Mouse (Mus musculus) retina, embryonic 14.5 days (tissue): ENCODE measurements around the gene St3gal6.

ENCODE experiments used
- DNase-seq: peaks from one replicate; pipeline ENCODE4 v3.0.0-alpha.2; 2015; ENCODE audit warnings: low spot score

The St3gal6 gene

DNA sequence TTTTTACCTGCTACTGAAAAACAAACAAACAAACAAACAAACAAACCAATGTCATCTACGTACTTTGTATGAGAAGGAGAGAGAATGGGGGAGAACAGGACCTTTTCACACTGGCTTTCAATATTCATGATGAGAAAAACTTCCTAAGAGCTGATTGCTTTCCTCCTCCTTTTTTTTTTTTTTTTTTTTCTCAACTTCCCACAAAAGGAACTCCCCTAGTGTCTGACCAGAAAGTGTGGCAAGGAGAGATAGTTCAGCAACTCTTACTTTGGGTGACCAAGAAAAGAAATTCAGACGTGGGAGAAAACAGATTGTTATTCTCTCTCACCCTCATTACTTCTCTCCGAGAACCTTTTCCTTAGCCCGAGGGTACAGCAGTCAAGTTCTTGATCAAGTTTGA, 2.9 kb downstream of the St3gal6 start:
- no peak for DNase-seq

DNA sequence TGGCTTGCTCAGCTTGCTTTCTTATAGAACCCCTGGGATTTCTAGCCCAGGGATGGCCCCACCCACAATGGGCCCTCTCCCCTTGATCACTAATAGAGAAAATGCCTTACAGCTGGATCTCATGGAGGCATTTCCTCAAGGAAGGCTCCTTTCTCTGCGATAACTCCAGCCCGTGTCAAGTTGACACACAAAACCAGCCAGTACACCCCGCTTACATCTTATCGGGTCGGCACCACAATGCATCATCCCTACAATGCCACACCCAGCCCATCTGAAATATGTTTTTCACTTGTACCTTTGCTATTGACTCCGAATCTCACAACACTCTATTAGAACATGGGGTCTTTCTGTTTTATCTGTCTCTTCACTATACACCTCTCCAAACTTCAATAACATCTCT, 3.6 kb downstream of the St3gal6 start:
- DNase-seq = no peak

DNA sequence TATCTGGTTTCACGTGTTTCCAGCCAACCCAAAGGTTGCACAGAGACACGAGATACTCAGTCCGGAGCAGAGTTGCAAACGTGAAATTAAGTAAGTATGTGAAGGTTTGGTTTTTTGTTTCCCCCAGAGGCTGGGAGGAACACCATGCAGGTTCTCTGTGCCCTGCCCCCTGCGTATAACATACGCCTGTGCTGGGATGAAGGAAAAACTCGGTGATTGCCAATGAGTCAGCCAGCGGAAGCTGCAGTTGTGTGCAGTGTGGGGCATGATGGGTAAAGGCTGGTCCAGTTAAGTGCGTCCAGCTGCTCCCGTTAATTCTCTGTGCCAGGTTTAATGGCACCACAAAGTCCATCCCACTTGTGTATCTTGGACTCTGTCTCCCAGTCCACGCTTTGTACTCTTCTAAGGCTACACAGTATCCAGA, 4.4 kb downstream of the St3gal6 start:
- no peak for DNase-seq

DNA sequence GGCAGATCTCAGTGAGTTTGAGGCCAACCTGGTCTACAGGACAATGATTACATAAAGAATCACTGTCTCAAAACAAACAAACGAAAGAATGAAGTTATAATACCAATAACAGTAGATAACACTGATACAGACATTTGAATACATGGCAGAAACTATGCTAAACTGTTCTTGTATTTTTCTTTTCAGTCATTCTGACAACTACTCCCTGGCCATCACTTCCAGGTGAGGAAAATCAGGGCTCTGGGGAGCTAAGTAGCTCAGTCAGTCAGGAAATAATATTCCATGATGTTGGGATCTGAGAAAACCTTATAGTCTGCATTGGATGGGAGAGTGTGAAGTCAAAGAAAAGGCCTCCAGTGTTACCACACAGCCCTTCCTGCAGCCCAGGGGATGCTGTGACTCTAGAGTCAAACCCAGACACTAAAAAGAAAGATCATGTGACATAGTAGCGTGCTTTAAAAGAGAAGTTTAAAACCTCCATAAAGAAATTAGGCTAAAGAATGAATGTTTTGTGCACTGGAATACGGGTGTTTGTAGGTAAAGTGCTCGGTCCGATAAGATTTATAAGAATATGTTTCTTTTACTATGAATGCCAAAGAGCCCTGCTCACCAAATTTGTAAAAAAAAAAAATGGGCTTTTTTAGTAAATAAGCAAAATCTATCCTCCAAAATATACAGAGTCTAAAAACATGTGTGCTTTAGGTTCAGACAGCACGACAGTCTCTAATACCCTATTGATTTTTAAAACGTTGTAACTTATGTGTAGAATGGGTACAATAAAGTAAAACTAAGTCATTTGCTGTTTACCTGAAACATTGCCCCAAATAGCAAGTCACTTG, 6.9 kb downstream of the St3gal6 start:
- DNase-seq = no peak

DNA sequence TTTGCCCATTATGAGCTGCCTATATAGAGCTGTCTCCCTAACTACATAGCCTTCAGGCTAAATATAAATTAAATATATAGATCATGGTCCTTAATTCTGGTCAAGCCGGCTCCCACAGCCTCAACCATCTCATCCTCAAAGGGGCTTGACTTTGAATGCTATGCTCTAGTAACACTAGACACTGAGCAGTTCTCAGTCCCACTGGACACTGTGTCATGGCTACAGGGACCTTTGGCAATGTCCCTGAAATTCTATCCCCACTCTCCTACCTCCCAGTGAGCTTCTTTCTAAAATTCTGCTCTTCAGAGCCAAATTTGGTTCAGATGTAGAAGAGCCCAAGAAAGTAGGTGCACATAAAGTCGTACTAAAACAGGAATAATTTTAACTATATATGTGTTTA, 7.9 kb downstream of the St3gal6 start:
- no peak for DNase-seq

DNA sequence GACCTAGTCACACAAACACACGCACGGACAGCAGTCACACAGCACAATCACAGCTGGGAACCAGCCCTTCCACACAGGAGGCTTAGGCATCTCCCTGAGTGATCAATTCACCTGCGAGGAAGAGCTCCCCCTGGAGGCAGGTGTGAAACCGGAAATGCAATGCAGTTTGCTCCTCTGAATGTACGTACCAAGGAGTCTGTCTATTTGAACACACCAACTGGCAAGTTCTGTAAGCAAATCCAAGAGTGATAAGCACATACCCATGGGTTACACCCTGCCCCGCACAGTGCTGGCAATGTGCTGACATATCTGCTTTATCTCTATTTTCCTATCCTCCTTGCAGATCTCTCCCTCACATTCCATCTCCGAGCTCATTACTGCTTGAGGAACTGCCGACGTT, 9.5 kb downstream of the St3gal6 start:
- no peak for DNase-seq

DNA sequence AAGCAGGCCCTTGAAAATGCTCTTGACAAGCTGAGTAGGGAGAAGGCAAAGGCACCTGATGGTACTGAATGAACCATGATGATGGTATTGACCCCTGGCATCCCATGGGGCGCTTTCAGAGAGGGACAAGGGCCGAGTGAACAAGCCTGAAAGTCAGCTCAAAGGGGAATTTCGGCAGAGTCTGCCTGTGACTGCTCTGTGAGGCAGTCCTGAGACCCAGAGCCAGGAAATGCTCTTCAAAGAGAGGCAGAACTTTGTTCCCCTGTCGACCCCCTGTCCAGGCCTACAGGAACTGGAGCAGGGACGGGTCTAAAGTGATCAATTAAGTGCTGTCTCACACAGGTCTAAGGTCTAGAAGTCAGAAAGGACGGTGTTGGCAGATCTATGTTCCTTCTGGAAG, 10.3 kb downstream of the St3gal6 start:
- no peak for DNase-seq

DNA sequence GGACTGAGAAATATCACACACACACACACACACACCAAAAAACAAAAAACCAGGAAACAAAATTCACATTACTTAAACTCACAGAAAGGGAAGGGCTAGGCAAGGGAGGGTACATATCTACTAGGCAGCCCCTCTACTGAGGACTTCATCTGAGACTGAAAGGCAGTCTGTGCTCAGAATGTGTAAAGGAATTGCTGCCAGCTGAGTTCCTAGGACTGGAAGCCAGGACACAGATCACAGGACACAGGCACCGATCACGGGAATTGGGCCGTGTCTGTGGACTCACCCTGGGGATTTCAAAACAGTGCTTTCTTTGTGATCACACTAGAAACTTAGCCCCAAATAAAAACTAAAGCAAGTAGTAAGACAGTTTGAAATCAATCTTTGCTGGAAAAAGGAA, 11.2 kb downstream of the St3gal6 start:
- peak; percentile 33 for DNase-seq

DNA sequence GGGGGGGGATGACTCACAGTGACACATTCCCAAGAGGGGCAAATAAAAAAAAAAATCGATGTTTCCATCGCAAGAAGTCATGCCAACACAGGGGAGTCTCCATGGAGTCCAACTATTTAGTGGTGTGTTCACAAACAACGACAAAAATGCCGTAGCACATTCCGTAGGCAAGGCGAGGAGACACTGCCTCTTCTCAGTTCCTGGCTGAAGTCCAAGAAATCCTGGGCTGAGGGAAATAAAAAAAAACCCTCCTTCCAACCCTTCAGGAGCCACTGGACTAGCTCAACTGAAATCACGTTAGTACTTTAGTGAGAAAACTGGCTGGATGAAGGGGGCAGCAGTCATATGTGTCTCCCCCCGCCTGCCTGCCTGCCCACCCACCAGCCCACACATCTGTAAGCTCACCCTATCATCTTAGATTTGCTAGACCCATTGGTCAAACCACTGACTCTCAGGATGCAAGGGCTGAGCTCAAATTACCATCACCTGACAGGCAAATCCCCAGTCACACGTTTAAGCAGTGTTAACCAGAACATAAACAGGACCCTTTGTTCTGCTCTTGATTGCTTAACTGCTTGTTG, 11.8 kb downstream of the St3gal6 start:
- DNase-seq = no peak

DNA sequence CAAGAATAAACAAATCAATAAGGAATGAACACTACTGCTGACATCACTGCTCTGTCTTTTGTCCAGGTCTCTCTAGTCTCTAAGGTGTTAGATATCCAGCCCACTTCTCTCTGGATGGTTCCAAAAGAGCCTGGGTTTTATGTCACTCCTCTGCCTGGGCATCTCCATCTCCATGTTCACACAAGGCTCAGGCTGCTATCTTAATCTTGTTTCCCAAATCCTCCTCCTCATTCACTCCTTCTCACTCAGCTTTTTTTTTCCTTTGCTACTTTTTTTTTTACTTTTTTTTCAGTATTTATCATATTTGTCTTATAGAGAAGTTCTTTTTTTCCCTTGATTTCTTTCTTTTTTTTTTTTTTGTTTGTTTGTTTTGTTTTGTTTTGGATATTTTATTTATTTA, 19.1 kb downstream of the St3gal6 start:
- DNase-seq = no peak

DNA sequence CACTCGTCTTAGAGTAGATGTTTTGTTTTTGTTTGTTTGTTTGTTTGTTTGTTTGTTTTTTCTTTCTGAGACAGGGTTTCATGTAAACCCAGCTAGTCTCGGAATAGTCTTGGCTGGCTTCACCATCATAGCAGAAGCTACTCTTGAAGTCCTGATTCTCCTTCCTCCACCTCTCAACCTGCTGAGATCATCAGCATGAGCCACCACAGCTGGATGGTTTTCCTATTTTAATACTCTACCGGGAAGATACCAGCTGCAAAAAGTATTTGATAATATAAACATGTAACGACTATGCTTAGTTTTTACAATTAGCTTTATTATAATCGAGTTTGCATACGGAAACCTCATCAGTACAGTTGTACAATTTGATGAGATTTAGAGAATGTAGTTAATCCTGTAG, 21.5 kb downstream of the St3gal6 start:
- no peak for DNase-seq

DNA sequence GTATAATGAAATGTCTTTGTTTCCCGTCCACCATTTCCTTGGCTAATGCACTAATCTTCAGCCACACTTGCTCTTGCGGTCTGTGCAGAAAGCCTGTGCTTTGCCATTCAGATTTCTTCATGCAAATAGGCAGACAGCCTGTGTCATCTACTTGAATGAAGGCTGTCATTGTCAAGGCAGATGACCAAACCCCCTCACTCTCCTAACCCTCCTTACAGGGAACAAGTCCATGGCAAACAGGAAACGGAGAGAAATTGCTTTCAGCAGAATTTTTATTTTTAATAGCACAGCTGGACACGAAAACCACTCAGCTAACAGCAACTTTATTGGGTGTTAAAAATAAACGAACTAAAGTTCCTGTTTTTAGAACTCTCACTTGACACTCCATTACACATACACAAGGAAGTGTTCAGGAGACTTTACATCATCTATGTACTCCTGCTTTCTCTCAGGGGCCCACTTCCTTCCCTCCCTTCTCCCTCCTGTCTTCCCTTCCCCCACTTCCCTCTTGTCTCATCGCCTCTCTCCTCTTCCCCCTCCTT, 22.2 kb downstream of the St3gal6 start:
- no peak for DNase-seq

DNA sequence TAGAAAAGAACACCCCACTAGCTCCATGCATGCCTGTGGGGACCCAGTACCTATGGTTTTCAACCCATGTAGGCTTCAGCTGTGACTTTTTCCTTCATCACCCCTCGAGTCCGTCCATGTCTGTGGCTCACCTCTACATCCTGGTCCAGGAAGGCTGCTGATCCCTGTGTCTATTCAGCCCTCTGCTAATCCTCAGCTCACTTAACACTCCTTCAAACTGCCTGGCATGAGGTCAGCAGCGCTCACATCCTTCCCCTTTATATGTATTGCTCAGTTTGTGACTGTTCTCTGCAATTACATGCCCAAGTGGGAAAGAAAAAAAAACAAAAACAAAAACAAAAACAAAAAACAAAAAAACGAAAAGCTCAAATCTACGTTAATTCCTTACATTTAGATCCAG, 24.4 kb downstream of the St3gal6 start:
- DNase-seq = no peak

DNA sequence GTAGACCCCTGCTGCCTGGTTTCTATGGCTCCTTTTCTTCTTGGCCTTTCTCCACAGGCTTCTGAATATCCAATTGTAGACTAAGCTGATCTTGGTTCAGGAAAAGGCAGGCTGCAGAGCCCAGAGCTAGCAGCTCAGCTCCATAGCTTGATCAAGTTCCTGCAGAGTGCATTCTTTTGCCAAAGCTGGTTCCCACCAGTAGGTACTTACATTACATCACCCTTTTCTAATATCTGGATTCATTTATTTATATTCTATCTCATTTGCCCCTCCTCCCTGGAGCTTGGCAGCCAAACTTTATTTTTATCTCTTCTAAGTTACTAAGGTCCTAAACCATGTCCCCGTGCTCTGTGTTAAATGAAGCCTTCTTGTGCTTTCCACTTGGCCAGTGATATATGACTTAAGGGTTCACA, 24.9 kb downstream of the St3gal6 start:
- DNase-seq = no peak

DNA sequence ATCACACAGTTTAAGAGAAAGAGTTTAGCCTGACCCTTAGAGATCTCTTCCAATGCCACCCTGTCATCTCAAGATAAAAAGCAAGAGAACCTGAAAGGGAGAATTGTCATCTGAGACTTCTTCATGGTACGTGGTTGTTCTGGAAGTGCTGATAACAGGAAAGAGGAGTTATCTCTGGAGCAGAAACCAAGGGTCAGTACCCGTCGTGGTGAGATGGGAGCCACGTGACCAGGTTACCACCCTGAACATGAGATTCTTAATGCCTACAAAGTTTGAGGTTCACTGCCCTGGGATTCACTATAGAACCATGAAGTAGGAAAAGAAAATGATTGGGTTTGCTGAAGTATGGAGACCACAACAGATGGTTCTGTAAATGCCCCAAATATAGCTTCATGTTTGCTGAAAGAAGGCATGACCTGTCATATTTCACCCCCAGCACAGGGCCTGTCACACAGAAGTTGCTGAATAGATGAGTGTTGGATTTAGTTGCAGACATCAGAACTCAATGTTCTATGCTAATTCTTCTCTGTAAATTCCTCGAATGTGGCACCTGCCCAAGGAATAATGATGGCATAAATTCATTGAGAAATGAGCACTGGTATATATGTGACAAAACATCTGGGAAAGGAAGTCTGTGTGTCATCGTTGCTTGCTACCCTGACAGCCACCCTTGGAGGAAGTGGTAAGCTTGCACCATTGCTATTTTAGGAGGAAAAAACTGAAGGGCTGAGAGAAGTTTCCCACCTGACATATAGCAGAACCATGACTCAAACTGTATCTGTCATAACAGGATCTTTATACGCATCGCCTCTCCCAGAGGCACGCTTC, 25.9 kb downstream of the St3gal6 start:
- DNase-seq = no peak

DNA sequence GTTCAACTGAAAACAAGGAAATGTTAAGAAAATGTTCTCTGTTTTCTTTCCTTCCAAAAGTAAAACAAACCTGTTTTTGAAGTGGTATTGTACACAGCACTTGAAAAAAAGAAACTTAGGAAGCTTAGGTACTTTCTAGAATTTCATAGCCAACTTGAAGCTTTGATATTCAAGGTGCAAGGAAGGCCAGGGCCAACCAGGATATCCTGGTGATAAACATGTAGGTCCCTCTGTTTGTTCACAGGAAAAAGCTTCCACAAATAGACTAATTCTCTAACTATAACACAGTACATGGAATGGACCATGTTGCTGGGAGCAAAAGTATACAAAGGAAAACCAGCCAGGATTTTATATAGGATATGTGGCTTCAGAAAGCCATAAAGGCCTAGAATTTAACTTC, 27.3 kb downstream of the St3gal6 start:
- no peak for DNase-seq

DNA sequence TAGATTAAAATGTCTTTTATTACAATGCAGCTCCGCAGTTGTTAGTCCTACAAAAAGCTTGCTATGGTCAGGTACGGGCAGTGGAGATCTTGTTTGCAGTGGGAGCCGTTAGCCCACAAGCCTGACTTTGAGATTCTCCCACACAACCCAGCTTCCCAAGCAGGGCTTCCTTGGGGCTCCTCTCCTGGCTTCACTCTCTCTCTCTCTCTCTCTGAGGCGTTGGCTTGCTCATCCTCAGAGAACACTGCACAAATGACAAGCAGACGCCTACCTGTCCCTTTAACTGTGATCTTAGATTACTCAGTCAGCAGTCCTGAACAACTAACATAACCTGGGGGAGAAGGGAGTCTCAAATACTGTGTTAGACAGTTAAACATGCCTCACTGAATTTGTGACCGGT, 36.2 kb downstream of the St3gal6 start:
- DNase-seq = no peak

DNA sequence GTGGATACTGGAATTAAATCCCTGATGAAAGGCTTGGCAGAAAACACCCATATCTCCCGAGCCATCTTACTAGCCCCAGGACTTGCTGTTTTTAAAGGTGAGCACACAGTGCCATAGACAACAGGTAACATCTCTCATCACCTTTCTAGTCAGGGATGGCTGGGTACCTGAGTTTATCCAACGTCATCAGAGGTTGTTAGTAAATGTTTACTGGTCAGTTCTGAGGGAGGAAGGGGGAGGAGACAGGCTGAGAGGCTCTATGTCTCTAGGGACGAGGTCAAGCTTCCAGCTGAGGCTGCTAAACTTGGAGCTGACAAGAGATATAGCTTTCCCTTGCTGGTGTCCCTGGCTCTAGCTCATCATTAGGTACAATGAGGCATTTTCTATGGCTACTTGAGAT, 41.7 kb downstream of the St3gal6 start:
- no peak for DNase-seq

DNA sequence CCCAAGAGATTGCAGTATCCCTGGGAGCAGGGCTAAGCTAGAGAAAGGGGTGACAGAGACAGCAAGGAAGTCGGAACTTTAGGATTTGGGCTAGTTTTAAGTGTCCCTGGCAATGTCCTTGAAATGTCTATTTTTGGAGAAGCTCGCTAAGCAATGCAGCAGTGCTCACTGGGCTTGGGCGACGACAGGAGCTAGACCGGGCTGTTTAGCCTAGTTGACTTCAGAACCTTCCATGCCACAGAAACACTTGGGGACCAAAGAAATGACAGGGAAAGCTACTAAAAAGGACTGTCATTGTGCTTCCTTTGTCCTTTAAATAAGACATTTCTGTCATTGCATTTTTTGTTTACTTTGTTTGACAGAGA, 42.2 kb downstream of the St3gal6 start:
- no peak for DNase-seq

DNA sequence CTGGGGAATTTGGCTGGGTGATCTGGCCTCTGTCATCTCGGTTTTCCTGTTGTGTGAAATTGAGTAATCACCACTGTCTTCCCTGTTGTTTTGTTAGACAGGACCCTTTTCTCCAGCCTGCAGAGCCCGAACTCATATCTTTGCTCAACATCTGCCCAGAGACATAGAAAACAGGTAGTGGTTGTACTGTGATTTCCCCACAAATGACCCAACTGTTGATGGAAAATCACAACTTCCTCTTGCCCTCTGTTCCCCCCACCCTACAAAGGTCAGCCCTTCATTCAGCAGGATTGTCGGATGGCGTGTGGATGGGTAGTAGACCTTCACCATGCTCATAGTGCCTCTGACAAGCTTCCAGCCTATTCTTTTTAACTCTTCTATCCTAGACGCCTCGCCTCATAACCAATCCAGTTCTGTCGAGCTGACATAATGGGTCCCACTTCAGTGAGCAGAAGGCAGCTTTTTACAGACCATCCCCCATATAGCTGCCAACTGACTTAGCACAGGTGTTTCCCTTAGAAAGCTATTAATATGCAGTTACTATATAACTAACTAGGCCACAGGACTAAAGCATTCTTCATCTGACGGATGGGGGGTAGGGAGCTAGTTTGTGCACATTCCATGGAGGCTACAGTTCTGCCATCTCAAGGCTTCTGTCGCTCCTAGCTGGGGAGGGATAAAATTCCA, 42.7 kb downstream of the St3gal6 start:
- no peak for DNase-seq

DNA sequence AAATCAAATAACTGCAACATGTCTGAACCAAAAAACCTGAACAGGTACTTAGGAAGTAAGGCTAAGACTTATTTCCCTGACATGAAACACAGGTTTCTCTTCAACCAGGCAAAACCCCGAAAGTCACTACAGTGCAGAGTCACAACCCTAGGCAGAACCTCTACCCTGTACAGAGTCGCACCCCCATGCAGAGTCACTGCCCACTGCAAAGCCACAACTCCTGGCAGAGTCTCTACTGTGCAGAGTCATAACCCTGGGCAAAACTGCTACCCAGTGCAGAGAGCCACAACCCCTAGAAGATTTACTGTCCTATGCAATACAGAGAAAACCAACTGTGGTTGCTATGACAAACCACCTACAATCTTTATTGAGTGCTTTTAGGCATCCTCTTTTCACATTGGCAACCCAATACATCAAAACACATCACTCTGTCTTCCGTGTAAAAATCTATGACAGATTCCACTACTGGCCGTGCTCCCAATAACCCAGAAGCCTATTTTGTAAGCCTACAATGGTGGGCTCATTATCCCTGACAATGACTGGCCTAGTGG, 44.1 kb downstream of the St3gal6 start:
- DNase-seq = no peak

DNA sequence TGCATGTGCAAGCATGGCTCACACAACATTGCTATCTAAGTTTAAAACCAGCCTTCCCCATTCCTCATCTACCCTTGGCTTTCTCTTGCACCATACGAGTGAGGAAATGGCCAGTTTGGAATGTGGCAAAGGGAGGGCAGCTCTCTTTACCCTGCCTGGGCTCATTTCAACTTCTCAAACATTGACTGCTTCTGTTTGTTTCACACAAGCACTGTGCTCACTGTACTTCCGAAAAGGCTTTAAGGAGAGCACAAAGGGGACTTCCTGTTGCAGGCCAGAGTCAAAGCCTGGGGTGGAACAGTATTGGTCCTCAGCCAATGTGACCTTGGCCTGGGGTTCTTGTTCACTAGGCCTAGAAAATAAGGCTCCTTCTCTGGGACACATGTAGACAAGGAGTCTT, 47.7 kb downstream of the St3gal6 start:
- no peak for DNase-seq
